Mouse (Mus musculus) CD4-positive helper T cell, adult 2 months (primary cell): ENCODE measurements around the gene St8sia2.

Experiments used
- DNase-seq: peaks from one replicate; pipeline ENCODE4 v3.0.0-alpha.2; 2012; ENCODE audit warnings: low read depth, missing footprints, low spot score

The St8sia2 gene

DNA sequence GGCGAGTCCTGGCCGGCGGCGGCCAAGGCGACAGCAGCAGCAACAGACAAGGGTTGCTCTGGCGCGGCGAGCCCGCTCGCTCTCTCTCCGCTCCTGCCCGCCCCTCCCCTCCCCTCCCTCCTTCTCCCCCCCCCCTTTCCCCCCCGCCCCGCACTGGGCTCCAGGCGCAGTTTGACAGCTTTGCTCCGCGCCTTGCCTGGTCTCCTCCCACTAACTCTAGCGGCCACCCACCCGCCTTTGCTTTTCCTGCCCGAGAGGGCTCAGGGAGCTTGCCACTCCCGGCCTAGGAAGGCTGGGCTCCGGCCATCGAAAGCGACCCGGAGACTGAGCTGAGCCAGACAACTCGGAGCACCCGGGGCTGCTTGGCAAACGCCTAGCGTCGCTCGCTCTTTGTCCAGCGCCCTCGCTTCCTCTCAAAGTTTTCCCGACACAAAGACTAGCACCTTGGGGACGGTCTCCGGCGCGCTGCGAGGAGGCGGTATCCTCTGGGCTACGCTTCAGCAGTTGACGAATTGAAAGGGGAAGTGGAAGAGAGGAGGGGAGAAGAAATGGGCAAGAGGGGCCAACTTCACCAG, at the start of gene St8sia2:
Gene St8sia2, minus strand, starts transcription at position 90 of the 575 bp plus-strand sequence.
- DNase-seq = no peak

DNA sequence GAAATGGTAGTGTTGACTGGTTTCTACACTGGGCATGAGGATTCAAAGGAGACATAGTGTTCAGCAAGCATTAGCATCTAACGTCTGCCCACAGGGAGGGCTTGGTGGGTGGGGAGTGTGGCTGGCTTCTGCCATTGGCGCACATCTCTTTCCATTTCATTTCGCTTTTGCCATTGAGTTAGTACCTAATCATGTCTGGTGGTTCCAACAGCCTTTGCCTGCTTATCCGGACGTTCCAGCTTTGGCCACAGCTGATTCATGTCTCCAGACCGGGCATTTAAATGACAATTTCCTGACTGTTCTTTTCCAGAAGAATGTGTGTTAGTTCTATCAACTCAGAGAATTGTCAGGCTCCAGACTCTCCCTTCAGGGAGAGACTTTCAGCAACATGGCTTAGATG, 47.6 kb upstream of the St8sia2 start:
- no peak for DNase-seq

DNA sequence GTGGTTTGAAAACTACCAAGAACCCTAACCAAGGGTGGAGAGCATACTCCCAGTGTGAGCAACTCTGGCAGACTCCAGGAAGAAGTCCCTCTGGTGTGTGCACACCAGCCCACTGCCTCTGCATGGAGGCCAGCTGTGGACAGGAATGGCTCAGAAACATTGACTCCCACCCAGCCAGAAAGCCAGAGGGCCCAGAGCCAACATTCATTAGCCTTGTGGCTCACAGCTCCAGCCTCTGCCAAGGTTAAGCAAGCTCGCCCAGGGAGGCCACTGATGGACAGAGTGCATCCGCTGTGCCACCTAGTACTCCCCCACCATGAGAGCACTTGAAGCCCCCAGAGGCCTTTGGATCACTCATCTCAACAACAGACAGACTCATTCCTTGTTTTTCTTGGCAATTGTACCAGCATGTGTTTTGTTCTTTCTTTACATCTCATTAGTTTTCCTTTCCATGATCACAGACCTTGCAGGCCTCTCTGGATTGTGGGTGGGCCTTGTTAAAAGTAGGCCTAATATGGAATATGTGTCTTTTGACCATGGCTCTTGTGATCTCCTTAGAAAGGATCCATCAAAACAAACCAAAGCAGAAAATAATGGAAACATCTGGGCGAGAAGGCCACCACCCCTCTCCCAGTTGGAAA, 46.9 kb upstream of the St8sia2 start:
- DNase-seq = no peak

DNA sequence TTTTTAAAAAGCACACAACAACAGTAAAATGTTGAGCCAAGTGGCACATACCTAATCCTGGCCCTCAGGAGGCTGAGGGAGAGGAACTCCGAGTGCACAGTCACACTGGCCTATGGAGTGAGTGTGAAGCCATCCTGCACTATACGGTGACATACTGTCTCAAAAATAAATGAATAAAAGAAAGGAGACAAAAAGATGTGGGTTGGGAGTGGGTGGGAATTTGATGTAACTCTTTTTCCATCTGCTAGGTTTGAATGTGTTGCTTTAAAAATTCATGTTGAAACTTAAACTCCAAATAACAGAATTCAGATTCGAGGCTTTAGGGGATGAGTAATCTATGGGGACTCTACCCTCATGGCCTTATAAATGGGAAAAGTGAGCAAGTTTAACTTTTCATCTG, 46.2 kb upstream of the St8sia2 start:
- DNase-seq = no peak

DNA sequence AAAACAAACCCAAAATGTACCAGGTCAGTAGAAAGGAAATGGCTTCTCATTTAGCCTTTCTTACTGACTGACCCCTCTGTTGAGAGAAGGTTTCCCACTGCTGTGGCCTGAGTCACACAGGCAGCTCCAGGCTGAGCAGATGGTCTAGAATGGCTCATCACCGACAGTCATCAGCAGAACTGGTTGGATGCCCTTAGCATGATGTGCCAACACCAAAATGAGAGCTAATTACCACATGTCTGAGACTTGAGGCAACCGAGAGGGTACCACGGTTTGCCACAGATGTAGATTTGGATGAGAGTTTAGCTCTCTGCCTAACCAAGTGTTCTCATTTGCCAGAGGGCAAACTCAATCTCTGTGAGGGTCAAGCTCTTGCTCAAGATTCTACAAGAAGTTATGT, 42.3 kb upstream of the St8sia2 start:
- DNase-seq = no peak

DNA sequence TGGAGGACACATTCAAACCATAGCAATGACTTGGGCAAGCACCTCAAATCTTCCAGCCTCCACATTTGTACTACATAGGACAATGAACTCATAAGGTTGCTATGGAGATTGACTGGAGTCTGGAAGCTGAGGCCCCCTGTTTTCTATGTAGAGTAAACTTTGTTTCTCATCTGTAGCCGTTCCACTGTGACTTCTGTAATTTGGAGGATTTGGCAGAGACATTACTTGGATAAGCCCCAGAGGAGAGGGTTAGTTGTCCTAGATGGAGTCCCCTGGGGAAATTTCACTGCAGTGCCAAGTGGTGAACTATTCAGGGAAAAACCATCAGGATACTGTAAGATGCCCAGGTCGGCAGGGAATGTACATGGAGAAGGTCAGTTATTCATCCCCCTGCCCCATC, 34.1 kb upstream of the St8sia2 start:
- no peak for DNase-seq

DNA sequence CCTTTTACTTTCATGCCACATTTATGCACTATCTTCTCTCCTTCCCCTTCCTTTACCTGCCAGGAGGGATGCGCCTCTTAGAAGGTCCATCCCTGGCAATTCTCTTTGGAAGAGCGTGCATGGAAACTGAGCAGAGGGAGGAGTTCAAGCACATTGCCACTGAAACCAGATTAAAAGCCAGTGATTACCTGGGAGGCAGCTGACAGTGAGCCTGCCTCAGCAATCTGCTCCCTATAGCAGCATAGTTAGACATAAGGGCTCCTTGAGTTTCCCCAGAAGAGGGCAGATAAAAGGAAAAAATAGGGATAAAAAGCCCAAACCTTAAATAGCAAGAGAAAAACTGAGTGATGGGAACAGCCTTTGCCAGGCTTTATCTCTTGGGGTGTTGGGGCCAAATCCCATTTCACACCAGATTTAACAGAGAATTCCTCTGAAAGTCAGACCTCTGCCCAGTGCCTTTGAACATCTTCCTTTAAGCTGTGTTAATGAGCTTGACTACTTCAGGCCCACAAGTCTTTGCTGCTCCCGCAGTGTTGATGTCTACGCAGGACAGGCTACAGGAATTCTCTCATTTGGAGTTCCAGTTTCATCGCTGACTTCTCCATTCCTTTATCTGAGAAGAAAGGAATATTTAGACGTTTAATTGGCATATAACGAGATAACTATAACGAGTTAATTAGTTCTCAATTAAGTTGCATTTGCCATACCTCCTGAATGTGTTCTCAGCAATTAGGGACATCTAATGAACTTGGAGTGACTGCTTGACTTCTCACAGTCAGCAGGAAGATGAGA, 31.9 kb upstream of the St8sia2 start:
- DNase-seq = no peak

DNA sequence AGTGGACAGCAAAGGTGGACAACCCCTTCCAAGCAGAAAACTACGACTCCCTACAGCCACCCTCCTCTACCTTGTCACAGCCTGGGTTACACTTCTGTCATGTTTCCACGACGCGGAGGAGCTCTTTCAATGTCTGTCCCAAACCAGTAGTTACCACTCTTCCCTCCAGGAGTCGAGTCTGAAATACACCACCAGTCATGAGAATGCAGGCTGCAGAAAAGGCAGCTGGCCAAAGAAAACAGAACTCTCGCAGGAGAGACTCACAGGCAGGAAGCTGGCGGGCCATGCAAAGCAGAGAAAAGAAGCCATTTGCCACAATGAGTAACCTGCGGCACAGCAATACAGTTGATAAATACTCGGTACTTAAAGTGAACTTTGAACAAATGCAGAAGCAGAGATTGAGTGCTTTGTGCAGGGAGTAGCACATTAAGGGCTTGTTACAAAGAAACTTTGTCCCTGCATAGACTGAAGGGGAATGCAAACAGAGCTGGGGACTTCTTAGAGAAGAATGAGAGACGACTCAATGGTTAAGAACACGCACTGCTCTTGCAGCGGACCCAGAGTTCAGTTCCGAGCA, 30.2 kb upstream of the St8sia2 start:
- DNase-seq = no peak

DNA sequence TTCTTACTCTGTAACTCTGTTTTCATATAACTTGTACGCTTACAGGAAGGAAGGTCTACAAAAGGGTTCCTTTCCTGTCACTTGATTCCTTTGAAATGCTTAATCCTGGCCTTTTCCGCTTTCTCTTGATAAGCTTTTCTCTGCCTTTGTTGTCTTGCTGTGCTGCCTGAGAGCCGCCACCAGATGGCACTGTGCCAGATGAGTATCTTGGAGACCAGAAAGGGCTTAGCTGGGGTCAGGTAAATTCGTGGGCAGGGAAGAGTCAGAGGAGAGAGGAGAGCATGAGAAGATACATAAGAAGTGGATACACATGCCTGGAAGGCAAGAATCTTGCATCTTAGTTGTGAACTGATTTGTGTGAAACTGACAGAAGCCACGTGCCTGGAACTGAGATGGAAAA, 11.5 kb upstream of the St8sia2 start:
- peak; percentile 25 for DNase-seq

DNA sequence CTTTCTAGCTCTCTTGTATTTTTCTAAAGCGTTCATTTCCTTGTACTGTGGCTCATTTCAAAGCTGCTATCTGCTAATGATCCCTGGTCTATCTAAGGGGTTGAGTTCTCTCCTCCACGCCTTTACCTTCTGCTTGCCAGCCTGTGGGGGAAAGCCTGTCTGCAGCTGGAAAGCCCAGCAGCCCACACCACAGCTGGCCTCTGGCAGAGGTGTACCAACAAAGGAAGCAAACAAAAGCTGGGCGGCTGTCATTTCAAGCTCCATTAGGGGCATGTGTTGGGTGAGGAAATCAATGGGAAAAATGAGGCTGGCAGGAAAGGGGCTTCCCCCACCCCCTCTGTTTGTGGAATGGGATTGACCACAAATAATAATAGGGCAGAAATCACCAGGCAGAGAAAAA, 10.7 kb upstream of the St8sia2 start:
- DNase-seq = no peak

DNA sequence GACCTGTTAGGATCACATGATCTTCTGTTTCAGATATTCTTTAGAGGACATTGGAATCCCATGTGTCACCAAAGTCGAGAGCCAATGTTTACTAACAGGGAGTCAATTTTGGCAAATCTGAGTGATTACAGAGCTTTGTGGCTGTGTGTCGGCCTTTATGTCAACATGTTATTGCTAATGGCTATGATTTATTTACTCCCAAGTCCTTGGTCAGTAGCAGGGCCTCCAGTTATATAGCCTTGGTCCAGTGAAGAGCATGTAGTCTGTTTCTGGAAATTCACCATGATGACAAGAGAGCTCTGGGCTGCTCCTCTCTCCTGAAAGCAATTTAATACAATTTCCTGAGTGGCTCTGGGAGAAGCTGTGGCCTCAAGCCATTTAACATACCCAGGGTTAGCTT, 9.1 kb upstream of the St8sia2 start:
- DNase-seq = no peak

DNA sequence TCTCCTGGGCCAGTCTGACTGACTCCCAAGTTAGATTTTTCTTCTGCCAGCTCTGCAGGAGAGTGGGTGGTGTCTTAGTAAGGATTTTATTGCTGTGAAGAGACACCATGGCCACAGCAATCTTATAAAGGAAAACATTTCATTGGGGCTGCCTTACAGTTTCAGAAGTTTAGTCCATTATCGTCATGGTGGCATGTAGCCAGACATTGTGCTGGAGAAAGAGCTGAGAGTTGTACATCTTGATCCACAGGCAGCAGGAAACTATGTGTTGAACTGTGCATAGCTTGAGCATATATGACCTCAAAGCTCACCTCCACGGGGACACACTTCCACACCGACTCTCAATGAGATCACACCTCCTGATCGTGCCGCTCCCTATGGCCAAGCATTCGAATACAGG, 8.3 kb upstream of the St8sia2 start:
- DNase-seq = no peak

DNA sequence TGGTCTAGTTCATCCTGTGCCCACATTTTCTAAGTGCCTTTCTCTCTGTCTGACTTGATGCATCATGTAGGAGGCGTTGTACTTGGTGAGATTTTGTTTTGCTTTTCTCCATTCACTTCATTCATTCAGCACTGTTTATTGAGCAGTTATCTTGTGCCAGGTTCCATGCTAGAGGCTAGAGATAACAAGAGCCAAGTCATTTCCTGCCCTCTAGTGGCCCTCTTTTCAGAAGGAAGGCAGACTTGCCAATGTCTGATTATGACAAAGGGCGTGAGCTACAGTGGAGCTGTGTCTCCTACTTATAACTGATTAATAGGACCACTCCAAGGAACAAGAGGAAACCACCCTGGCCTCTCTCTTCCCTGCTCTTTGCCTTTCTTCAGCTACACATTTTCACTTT, 3.1 kb upstream of the St8sia2 start:
- no peak for DNase-seq

DNA sequence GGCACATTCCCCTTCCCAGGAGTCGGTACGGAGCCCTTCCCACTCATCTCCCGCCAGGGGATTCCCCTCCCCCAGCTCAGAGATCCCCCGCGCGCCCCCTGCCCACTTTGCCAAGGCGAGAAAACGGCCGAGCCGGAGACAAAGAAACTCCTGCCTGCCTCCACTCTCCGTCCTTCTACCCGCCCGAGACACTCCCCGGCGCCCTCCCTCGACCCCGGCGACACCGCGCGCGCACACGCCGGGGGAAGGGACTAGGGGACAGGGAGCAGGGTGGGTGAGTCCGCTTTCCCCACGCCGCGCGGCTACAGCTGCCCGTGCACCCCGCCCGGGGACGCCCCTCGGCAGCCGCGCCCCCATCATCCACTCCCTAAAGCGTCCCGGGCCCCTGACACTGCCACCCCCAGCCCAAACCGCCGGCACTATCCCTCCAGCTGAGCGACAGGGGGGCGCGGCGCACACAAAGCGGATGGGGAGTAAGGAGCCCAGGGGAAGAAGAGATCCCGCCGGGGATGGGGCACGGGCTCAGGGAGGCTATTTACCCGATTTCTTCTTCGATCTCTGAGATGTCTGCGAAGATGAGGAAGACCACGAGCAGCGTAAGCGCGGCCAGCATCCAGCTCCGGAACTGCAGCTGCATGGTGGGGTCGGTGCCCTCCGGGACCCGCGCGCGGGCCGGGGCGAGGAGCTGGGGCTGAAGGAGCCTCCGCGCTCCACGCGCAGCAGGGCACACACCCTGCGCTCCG, 461 bp downstream of the St8sia2 start:
- no peak for DNase-seq

DNA sequence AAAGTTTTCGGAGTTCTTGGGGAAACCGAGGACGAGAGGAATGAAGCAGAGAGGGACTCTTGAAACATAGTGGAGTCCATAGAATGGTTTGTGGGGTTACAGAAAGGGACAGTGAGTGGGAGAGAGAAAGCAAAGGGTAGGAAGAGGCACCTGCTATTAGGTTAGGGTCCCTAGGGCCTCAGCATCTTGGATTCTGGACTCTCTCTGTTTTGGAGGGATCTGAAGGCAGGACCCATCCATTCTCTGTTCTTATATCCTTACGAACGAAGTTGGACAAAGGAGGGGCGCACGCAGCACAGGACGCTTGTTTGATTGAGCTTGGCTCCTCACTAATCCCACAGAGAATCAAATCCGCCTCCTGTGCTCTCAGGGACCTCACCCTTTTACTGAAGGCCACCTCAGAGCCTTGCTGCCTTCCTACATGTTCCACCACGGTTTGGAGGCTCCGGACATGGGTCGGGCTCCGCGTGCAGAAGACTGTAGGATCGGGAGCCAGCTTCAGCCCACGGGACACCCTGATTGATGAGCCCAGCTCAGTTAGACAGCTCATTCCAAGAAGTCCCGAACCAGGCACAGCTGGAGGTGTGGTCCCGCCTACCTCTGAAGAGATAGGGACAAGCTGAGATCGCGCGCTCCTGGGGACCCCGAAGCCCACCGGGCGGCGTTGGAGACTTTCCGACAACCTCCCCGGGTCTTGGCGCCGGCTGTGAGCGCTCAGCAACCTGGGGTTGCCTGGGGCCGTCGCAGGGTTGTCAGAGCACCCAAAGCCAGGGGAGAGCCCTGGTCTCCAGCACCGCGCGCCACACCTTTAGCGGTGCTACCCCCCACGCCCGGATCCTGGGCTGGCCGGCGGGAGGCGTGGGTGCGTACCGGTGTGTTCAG, 1.3 kb downstream of the St8sia2 start:
- DNase-seq = no peak

DNA sequence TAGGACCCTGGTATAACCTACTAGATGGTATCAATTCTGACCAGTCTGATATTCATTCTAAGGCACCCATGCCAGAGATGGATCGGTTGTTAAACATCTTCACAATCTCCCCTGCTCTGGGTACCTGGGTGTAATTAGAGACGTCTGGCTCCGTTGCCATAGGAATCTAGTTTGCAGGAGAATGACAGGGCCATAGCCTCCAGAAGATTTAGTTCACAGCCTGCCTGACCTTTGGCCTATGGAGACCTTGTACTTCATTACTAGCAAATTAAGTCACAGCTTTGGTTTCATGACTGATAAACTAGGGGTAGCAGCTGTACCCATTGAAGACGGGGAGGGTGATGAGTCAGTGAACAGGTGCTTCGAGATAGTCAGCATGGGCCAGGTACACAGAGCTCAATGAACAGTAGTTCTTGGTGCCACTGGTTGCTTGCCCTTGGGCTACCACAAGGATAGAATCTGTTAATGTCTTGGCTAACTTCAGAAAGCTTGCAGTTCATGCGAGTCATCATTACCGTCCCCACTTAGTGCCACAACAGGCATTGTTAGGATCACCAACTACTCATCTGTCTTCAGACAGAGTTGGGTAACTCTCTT, 4.4 kb downstream of the St8sia2 start:
- DNase-seq = no peak

DNA sequence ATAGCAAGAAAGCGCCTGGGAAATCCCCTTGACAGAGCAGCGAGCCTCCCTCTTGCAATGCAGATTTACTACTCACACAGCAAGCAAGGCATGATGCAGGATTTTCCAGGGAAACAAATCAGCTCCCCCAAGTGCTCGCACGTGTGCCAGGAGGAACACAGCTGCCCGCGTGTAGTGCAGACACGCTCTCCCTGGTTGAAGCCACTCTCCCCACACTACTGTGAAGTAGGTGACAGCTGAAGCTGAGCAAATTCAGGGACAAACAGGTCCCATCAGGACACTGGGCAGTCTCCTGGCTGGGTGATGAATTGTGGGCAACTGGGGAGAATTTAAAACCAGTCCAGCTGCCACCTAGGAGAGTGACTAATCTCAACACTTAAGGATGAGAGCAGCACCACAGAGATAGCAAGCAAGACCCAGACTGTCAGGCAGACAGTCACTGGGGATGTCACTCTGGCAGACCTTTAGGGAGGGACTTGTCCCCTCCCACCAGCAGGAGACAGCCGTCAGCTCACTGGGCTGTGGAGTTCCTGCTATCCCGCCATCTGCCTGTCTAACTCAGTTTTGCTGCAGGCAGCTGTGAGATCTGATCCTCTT, 6.6 kb downstream of the St8sia2 start:
- no peak for DNase-seq

DNA sequence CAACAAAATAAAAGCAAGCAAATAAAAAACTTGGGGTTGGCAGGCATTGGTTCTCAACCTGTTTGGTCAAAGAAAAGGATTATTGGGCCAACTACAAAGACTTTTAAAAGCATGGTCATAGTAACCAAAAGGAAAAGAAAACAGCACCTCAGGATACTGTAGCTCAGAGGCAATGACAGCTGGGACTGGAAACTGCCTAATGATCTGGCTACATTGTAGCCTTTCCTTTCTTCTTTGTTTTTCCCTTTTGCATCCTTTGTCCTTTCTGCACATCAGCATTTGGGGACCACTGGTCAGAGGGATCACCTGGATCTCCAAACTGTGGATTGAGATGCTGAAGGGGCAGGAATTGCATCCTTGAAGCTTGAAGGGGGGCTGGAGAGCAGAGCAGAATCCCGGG, 7.1 kb downstream of the St8sia2 start:
- no peak for DNase-seq

DNA sequence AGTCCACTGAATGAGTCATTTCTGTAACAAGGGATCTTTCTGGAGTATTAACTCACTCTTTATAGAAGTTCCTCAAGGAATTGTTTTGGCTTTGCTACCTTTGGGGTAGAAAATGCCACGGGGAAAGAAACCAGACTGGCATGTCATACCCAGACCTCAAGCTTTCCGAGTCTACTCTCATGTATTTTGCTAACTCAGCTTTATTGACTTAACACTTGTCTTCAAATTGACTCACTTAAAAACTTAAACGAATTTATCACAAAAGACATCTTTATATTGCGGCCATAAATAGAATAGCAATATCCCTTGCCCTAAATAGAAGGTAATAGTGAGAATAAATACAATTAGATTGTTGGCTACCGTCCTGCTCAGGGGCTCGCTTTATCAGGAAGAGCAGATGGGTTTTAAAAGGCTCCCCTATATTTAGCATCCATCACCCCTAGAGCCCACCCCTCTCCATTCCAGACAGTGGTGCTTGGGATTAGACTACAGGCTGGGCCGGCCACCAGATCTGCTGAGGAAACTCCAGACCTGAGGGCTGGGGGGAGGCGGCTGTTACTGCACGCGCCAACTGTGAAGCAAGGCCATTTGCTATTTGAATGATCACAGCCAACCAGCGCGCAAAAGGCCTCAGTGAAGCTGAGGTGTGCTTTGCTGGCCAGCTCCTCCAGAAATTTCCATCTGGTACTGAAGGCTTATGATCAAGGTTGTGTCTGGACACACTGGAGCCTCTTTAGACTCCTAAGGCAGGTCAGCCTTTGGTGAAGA, 12.6 kb downstream of the St8sia2 start:
- no peak for DNase-seq
